Mouse (Mus musculus) megakaryocyte progenitor cell, adult 5-6 weeks (primary cell): ENCODE results near the gene Parp6. TPM values are rescaled to one million over a fixed set of nuclear protein-coding genes. Genes with fewer than 3 reads are reported as not detected.

Source experiments
- ATAC-seq: replicated peaks from 2 replicates; pipeline ENCODE4 v1.8.0; 2016; ENCODE audit warnings: mild to moderate bottlenecking, moderate TSS enrichment, inconsistent platforms; ENCODE audit not compliant: poor library complexity
- total RNA-seq, 2 experiments: library from RNA; stranded (forward) in 1 of 2; stranded (reverse) in 1 of 2; fragments of 157-497, 149-512 nt in 1 of 2; fragments of 200-1000 nt in 1 of 2; gene quantifications; 2 replicates each; pipeline versions ENCODE4 v1.2.3 to v1.2.4; 2015 to 2017

The Parp6 gene
- total RNA-seq, 2 experiments from 2014 or later = 15.7 to 52.4 TPM

DNA sequence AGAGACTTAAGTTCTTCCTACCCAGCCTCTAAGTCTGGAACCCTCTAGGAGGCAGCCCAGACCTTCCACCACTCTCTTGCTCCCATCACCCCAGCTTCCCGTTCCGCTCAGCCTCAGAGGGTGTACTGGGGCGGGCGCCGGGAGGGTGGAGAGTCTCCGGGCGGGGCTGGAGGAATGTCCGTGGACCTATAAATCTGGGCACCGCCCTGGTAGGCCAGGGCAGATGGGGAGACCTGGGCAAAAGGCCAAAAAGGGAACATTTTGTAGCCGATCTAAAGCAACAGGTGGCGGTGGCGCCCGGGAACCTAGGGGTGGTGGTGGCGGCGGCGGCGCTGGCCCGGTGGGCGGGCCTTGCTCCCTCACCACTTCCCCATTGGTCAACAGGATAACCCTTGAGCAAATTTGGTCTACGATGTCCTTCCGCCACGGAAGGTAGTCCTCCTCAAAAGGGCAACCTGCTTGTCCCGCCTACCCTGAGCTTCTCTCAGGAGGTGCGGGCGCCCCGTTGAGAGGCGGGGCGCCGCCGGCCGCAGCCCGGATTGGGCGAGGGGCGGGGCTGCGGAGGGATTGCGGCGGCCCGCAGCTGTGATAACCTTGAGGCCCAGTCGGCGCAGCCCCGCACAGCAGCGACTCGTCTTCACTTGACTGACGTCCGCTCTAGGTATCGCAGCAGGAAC is 39.0 kb downstream of the Parp6 start, which contains the start of gene Pkm:
Gene Pkm (plus strand): TSS at position 411 of the 677 bp plus-strand sequence.
- ATAC-seq = peak; percentile 62

GRCm38 (mm10) chr9:59656635-59657617 is 39.8 kb downstream of the Parp6 start:
- peak; percentile 12 for ATAC-seq

GRCm38 (mm10) chr9:59658146-59658545 is 41.1 kb downstream of the Parp6 start:
- ATAC-seq = no peak

DNA sequence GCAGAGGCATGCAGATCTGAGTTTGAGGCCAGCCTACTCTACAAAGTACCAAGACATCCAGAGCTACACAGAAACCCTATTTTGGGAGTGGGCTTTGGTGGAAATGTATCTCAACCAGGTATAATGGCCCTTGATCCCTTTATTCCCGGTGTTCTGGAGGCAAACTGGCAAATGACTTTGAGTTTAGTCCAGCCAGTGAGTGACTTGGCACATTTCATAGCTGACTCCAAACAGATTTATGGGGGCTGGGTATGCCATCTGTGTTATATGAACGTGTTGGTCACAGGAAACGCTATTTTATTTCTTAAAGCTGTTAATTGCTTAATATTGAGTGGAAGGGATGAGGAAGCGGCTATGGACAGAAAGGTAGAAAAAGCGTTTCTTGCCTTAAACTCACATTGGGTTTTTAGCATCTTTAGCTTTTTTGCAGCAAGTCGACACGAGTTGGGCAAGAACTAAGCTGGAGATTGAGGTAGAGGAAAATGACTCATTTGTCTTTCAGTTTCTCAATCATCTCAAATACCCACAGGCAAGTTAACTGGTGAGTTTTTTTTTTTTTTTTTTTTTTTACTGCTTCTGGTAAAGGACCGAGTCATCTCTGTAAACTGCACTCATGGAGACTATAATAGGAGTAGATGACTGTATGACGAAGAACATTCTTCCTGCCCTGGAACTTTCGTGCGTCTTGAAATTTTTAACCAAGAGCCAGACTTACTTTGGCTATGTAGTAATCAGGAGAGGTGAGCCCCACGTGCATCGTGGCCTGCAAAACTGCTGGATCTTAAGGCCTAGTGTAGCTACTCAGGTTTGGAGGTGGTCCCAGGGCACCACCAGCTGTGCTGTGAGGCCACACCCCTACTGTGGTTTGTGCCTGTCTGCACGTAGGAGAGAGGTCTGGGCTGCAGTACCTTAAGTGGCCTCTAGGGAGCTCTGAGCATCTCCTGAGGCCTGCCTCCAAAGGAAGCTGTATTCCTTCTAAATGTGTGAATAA is 42.2 kb downstream of the Parp6 start:
- peak; percentile 63 for ATAC-seq

GRCm38 (mm10) chr9:59660421-59660820 is 43.3 kb downstream of the Parp6 start:
- ATAC-seq = no peak

GRCm38 (mm10) chr9:59661298-59661975 is 44.4 kb downstream of the Parp6 start:
- no peak for ATAC-seq

GRCm38 (mm10) chr9:59663226-59663625 is 46.1 kb downstream of the Parp6 start:
- ATAC-seq = no peak

DNA sequence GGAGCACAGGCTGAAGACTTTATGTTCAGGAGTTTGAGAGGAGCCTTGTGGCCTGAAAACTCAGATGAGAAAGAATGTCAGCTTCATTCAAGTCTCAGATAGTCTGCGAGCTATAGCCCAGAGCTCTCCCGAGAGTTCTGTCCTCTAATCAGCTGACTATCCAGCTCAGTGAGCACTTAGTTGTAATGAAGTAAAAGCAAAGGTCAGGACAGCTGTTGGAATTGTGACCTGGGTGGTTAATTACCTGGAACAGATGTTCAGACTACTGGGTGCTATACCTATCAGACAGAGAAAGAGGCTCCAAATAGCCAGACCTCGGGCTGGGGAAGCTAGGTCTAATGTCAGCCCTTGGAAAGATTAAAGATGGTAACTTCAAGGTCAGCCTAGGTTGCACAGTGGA is 46.9 kb downstream of the Parp6 start:
- no peak for ATAC-seq

- ATAC-seq = no peak
These were observed 47.7 kb downstream of the Parp6 start for GRCm38 (mm10) chr9:59664664-59665256.

DNA sequence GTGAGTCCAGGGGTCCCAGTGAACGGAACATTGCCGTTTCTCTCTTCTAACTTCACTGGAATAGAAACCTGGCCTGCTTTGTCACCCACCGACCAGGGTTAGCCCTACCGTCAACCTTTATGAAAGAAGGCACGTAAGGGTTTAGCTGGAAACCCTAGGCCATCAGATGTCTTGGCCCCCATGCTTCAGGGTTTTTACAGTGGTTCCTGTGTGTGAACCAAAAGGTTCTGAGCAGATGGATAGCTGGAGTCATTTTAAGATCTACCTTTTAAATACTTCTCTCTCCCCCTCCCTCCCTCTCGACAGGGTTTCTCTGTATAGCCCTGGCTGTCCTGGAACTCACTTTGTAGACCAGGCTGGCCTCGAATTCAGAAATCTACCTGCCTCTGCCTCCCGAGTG is 48.9 kb downstream of the Parp6 start:
- ATAC-seq = no peak

- no peak for ATAC-seq
These were observed 49.7 kb downstream of the Parp6 start for GRCm38 (mm10) chr9:59666813-59667212.

- peak; percentile 72 for ATAC-seq
These were observed 50.2 kb downstream of the Parp6 start for GRCm38 (mm10) chr9:59667250-59667649.

DNA sequence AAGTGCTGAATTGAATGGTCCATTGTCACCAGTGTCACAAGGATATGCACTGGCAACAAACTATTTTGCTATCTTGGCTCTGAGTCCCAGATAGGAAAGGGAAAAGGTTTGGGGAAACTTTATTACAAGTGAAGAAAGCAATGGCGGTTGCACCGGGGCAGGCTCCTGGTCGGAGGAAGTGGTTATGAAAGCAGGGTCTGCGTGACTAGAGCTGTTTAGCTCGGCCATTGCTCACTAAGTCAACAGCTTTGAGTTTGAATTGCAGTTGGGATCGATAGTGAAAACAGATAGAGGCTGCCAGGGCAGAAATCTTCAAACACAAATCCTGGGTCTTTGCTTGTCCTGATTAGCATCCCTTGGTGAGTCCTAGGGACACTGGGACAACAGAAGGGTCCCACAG is 50.8 kb downstream of the Parp6 start:
- ATAC-seq = no peak

- no peak for ATAC-seq
These were observed 51.4 kb downstream of the Parp6 start for GRCm38 (mm10) chr9:59668473-59668872.

DNA sequence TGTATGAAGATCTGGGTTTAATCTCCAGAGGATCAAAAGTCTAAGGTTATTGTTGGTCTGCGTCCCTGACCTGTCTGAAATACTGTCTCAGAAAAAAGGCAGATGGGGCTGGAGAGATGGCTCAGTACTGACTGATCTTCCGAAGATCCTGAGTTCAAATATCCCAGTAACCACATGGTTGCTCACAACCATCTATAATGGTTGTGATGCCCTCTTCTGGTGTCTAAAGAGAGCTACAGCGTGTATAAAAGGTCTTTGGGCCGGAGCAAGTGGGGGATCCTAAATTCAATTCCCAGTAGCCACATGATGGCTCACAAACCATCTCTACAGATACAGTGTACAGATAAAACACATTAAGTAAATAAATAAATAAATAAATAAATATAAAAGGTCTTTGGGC is 52.1 kb downstream of the Parp6 start:
- ATAC-seq = no peak

DNA sequence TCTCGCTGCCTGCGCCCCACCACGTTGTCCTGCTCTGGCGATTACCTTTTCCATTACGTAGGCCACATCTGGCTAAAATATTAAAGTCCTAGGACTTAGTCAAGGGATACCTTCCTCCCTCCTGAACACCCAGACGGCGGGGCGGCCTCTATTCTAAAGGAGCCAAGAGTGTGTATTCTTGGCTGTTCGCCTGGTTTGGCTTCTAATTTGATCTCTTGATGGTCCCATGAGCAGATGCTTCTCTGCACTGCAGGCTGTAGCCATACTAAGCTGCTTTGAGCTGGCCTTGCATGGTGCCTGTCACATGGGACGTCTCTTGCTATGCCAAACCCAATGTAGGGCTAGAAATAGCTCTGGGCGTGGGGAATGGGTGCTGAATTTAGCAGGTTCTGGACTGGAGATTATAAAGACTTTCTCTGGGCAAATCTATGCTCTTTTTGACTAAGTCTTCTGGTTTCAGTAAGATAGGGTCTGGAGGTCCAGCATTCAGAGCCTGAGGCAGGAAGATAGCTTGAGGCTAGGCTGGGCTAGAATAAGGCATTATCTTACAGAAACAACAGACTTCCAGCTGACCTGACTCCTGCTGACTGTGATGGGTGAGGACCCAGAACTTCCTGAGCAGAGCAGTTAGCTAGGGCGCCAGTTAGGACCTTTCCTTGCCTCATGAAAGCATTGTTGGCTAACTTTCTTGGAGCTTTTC is 55.3 kb downstream of the Parp6 start:
- peak; percentile 89 for ATAC-seq

GRCm38 (mm10) chr9:59673427-59673826 is 56.3 kb downstream of the Parp6 start:
- no peak for ATAC-seq

DNA sequence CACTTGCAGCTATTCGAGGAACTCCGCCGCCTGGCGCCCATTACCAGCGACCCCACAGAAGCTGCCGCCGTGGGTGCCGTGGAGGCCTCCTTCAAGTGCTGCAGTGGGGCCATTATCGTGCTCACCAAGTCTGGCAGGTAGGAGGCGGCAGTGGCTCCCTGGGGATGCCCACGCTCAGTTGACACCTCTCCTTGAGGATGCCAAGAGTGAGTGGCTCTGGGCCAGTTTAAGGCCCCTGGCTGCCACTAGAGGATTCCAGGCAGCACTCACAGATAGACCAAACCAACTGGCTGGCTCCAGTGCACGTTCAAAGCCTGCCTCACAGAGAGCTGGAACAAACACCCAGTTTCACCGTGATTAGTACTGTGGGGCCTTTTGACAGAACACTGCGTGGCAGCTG is 58.5 kb downstream of the Parp6 start:
- ATAC-seq = no peak

GRCm38 (mm10) chr9:59678313-59678712 is 61.2 kb downstream of the Parp6 start:
- peak; percentile 89 for ATAC-seq
